Mouse (Mus musculus) left cerebral cortex, adult 11 months (tissue): ENCODE results near the gene Cep170.
A peak's percentile ranks its signal among the peaks of the same experiment; 100 is the strongest.

ENCODE experiments used
- DNase-seq: peaks from one replicate; pipeline ENCODE4 v3.0.0; 2022; ENCODE audit warnings: low spot score

The Cep170 gene

DNA sequence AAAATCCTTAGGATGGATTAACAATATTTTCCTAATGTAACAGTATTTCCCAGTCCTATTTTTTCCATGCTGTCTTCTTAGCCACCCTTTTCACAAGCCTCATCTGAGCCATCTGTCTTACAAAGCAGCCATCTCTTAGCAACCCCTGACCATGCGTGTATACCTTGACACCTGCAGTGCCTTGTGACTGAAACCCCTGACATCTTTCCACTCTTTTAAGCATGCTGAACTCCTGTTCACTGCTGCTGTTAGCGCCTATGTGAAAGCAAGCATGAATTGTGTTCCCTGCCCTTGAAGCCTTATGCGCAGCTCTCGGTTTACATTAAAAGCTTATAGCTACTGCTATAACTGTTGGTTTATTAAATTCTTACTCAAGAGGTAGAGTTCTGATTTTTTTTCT lies 11.2 kb upstream of the Cep170 start:
- no peak for DNase-seq

DNA sequence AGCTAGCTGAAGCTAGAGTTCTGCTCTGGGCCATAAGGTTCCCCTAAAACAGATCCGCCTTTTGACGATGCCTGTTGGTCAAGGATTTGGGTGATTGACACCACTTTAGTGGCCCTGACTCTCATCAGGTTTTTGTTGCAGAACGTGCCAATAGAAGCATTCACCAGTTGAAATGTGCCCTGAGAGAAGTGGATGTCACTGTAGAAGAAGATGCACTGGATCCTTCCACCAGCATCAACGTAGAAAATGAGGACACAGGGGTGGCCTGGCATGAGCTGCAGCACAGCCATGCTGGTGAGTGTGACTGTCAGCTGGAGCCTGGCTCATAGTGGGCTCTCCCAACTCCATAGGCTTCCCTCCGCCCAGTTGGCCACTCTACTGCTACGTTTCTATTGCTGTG lies 10.7 kb upstream of the Cep170 start:
- DNase-seq = no peak

DNA sequence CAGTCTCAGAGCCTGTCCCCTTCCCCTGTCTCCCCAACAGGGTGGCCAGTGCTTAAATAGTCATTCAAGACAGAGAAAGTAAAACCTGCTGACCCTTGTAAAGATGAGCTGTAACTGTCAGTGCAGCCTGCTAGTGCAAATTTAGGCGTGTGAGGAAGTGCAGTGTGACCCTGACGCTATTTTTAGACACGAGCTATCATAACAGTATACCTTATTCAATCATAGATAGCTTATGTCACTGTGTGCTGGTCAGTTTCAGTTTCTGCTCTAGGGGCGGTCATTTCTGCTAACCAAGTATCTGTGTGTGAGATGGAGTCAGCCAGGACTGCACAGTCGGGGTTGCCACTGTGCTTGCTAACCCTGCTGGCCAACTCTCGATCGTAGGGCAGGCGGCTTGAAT lies 10.0 kb upstream of the Cep170 start:
- no peak for DNase-seq

DNA sequence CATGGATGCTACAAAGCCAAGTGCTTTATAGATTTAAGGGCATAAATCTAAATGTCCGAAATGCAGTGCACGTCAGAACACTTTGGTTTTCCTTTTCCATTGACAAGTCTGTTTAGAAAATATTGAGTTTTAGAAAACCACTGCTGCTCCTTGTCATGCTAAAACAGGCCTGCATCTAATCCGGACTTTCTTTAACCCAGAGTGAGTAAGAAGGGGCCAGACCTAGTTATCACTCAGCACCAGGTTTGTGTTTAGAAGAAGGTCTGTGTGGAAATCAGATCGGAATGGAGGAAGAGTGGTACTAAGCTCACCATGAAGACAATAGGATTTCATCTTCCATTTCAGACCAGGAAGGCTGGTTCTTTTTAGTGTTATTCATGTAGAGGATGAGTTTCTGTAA lies 9.1 kb upstream of the Cep170 start:
- DNase-seq = no peak

DNA sequence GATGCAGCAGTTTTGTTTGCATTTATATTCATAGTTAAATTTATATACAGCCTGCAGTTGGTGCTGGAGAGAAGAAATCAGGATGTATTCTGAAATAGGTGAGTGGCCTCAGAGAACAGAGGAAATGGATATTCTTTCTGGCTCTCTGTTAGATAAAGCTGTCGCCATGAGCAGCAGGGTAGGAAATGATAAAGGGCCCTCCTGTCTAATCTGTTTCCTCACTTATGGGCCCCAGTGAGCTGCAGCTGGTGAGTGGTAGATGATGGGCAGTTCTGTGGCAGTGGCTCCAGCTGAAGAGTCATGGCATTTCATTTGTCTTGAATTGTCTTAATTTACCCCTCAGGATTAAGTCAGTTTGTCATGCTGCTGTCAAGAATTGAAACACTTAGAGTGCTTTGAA lies 8.1 kb upstream of the Cep170 start:
- no peak for DNase-seq

DNA sequence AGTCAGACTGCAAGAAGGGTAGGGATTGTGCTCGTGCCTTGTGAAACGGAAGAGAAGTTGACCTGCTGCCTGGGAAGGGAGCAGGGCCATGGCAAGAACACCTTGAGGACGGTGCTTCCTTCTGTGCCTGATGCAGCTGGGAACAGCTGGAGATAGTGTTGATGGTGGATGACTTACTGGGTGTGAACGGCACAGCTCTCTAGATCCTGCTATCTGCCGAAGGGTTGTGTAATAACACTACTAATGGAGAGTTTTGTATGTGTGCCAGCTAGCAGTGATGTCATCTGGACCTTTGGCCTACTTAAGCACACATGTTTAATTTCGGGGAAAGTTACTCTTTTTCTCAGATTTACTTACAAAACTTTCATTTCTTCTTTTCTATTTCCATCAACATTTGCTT lies 4.9 kb upstream of the Cep170 start:
- no peak for DNase-seq

DNA sequence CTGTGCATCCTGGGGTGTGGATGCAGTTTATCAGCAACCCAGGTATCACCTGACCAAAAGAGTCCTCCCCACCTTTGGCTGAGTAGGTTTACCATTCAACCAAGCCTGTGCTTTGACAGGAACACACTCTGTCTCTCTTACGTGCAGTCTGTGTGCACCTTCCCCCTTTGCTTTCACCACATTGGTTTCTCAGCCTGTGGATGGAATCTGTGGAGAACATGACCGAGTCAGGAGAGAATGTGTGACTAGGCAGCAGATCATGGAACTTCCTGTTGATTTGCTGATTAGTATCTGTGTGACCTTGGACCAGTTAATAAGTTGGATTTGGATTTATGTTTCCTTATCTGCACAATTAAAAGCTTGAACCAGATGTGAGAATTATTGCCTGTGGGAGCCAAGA lies 4.3 kb upstream of the Cep170 start:
- DNase-seq = no peak

DNA sequence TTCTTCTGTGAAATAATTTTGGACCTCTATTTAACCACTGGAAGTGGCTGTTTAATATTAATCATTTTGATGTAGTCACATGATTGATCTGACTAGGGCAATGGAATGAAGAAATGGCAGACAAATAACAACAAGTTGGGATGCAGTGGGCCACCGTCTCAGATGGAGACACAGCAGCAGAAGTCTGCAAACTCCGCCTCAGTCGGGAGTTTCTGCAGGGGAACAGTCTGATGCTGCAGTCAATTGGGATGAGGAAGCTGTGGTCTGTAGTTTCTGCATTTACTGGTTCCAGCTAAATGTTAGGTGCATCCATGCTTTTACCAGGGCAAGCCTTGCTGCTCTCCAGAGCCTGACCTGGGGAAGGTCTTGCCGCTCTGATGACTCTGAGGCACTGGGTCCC lies 2.9 kb upstream of the Cep170 start:
- DNase-seq = no peak

DNA sequence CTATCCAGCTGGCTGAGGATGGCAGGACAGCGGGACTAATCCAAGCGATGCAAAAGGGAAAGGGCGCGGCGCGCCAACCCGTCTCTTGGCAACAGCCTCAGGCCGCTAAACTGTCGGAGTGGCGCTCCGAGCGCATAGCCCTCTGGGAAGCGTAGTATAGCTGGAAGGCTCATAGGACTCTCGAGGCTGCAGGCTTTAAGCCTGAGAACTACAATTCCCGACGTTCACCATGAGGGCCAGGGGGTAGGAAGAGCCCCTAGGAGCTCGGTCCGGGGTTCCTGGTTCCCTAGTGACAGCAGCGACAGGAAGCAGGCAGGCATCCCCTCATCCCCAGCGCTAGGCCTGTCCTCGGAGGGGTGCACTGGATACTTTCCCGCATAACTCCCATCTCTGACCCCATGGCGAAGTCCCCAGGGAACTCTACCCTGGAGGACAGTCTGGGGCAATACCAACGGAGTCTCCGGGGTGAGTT lies 760 bp upstream of the Cep170 start, which contains the start of gene Sdccag8:
TSS of gene Sdccag8 (plus strand) at position 70 of the 472 bp plus-strand sequence.
- peak; percentile 93 for DNase-seq

DNA sequence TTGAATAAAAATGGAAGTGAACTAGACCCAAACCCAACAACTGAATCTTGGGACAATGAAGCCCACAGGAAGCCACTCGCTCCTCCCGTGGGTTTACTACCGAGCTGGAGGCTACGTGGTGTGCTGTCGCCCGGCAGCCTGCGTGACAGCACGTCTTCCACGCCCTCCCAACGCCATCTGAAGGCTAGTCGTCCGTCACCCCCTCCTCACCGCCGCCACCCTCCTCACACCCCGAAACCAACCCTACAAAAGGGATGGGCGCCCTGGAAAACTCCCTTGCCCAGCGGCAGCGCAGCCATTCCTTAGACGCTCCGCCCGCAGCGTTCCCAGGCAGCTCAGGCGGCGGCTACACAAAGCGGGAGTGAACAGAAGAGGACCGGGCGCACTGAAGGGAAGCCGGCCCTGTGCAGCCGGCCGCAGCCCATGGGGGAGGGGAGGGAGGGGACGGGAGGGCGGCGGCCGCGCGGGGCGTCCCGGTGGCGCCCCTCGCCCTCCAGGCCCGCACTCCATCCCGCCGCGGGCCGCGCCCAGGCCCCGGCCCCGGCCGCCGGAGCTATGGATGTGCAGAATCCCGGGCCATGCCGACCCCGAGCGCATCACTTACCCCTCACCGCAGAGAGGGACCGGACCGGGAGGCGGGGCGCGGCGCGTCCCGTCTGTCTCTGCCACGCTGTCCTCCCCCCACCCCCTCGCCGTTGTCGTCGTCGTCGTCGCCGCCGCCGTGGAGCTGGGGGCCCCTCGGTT lies 403 bp downstream of the Cep170 start:
- DNase-seq = no peak

DNA sequence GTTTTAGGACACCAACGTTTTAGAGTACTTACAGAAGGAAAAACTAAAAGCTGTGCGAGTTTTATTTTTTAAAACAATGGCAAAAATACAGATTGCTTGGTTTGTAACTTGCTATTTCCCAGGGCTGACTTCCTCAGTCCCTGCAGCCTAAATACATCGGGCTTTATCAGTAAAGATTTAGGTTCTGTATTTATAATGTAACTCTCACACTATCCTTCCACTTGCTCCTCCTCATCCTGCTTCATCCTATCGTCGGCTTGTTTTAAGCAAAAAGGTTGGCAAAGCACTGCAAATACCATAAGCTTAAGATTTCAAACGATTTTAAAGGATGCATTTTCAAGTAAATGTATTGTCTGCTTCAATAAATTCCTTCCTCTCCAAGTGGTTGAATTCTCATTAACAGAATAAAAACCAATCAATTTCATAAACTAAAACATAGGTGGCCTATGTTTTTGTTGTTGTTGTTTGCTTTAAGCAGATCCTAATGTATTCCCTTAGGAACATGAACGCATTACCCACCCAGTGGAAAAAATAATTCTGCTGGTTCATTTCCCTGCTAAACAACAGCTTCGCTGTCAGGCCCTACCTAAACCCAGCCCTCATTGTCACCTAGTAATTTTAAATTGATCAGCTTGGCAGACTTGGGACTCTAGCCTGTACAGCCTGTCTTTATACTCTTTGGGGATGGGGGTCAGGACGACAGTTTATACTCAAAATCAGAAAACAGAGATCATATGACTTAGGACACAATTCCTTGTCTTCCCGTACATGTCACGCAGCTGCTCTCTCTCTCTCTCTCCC lies 1.2 kb downstream of the Cep170 start:
- no peak for DNase-seq

DNA sequence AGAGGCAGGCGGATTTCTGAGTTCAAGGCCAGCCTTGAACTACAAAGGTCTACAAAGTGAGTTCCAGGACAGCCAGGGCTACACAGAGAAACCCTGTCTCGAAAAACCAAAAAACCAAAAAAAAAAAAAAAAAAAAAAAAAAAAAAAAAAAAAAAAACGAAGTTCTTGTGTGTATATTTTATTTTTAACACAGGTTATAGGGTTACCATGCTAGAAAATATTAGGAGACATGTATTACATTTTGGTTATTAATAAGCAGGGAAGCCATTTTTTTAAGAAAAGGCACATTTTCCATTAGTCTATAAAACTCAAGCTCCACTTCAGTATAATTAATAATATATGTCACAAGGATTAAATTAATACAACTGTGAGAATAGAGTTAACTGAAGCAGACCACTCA lies 2.0 kb downstream of the Cep170 start:
- DNase-seq = no peak

DNA sequence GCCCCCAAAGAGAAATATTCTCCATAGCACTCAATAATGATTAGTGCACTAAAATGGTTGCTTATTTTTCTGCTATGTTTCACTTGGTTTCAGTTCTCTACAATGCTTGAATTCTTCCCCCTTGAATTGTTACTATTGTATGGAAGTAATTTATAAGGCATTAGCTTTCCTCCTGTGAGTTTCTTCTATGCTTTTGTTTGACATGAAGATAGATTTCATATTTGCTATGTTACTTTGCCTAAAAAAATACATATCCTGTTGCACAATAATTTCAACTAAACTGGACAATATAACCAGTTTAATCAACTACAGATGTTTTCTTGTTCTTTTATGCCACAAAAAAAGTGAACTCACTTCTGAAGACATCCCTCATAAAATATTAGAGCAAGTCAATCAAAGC lies 3.7 kb downstream of the Cep170 start:
- no peak for DNase-seq

DNA sequence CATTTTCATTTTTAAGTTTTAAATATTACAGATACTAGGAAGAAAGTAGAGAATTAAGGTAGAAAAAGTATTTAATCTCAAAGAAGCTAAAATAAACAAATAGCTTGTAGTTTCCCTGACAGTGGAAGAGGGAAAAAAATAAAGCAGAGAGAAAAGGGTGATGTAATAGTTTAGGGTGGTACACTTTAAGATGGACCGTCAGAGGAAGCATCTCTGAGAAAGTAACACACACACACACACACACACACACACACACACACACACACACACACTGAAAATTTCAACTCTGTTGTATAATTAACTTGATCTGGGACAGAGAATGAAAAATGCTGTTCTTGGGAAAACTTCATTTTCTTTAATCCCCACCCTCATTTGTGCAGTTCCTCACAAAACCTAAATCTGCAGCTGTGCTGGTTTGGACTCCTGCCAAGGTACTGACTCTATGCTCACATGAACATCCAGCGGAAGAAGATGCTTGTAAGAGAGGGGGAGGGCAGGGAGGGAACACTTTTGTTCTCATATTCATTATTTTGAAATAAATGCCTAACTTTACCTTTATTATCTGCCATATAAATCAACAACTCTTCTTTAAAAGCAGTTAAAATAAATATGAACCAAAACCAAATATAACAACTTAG lies 13.0 kb downstream of the Cep170 start:
- no peak for DNase-seq

DNA sequence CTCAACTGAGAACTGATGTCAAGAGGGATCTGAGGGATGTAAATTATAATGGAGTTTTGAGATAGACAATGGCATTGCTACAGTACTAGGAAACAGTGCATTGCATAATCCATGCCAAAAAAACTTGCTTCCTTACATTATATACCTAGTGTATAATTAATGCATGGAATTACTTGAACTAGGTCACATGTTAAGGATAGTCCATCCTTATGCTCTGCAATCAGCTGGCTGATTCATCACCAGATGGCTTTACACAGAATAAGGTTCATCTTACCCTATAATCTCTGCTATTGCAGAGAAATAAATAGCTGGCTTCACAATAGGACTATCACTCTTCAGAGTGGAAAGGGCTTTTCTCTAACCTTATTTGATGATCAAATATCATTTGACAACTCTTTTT lies 15.2 kb downstream of the Cep170 start:
- DNase-seq = no peak

DNA sequence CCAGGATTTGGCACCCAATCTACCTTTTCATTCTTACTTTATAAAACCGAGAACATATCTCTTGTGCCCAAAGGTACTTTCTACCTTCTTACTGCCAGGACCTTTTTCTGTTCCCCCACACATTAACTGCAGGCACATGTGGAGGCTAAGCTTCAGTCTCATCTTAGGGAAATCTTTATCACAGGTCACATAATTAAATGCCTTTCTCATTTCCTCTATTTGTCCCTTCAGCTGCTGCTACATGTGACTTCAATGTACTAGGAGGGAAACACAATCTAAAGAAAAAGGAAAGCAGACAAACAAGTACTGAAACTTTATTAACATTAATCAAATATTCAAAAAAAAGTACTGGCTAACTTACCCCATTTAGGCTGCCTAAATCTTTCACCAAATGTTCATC lies 21.7 kb downstream of the Cep170 start:
- no peak for DNase-seq

DNA sequence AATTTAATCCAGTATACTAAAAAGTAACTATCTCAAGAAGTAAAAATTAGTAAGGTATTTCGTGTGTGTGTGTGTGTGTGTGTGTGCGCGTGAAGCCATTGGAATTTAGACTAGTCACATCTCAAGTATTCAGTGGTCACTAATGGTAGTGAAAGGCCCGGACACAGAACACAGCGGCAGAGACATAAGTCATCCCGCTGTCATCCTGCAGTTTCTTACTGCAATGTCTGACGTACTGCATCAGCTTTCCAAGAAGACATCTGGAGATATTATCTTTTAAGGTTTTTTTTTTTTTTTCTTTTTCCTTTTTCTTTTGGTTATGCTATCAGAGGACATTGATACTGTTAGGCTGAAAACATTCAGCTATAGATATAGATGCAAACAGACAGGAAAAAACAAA lies 24.5 kb downstream of the Cep170 start:
- no peak for DNase-seq

DNA sequence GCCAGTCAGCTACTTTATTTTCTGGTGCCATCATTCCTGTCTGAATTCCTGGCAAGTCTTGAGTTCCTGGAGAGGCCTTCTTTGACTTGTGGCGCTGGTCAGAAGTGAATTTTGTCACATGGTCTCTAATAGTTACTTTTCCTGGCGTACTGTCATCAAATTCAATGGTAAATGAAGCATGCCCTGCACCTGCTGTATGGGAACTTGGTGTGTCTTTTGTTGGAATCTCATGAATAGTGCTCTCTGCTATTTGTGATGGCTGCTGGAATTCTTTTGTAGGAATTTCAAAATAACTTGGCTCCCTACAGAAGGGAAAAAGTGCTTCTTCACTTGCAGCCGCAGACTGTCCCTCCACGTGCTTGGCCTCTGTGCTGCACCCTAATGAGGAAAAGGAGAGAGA lies 39.3 kb downstream of the Cep170 start:
- DNase-seq = no peak

DNA sequence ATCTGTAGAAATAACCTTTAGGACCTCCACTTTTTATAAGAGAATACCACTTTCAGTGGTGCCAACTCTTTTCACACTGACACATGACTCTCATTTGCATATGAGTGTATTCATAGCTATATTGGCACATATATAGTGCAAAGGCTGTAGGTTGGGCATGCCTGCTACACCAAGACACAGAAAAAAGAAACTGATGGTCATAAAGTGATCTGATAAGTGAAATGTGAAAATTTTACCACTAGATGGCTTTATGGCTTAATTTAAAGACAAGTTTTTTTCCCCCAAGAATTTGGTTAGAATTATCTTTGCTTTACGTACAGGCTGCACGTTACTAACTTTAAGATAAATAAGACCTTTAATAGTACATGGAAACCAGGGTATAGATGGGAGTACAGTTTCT lies 51.6 kb downstream of the Cep170 start:
- no peak for DNase-seq

DNA sequence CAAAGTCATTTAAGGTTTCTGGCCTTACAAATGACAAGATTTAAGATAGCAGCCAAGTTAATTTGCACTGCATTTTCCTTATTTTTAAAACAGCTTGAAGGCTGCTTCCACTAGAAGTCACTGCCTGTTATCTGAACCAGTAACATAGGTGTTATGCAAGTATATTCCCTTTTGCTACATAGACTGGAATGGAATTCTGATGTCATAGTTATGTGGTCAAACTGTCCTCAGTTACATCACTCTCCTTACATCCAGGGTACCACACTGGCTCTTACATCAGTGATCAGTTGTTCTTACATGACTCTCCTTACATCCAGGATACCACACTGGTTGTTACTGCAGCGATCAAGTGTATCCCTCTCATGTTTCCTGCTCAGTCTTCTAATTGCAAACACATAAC lies 53.2 kb downstream of the Cep170 start:
- DNase-seq = no peak

DNA sequence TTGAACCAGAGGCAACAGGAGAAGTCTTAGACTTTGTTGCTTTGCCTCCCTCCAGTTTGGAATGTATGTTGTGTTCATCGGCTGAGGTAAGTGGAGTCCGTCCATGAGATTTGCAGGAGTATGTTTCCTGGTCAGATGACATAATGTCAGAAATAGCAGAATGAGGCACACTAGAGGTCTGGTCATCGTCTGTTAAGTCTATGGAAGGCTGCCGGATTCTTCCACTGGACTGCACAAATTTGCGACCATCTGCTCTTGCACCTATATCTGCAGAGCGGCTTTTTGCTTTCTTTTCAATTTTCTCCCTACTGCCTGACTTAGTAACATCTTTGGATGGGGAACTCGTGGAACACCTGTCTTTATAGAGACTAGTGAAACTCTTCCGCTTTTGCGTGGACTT lies 58.3 kb downstream of the Cep170 start:
- DNase-seq = no peak

DNA sequence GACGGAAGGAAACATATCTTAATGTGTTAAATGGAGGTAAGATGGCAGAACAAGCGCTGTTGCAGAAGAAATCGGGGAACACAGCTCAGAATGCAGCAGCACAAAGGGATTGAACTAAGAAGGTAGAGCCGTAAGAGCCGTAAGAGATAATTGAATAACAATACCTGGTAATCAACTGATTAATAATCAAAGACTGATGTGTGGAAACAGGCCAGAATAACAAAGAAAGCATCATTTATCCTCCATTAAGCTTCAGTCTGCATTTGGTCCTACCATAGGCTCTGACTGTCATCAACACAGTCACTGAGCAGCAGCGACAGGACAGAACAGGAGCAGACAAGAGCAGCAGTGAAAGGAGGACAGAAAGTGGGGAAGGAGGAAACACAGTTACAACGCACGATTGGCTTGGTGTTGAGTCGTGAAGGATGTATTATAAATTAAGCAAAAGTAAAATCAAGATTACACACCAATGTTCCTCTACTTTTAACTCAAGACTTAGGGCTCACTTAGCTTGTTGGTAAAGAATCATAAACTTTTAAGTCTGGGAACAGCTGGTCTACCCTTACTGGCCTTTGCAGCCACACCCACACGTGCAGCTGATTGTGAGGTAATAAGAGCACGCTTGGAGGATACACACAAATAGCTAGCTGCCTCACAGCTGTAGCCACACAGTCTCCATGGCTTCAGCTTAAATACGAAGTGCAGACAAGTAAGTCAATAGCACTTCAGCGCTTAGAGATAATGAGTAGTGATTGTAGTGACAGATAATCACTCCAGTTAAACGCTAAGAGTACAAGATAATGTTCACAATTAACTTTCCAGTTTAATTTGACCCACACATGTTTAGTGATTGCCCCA lies 59.8 kb downstream of the Cep170 start:
- no peak for DNase-seq
